Mouse (Mus musculus): ENCODE measurements around the gene Arid5b. TPM values are rescaled to one million over a fixed set of nuclear protein-coding genes. Genes with fewer than 3 reads are reported as not detected.

Arid5b gene
- total RNA-seq, 2 experiments from 2014 or later = 4.3 to 11.3 TPM

- no peak for ATAC-seq (replicated peaks; ENCODE audit: low FRiP score, poor library complexity, severe bottlenecking)
Observed at GRCm38 (mm10) chr10:68075181-68075580, 203.4 kb downstream of the Arid5b start.

GRCm38 (mm10) chr10:68074291-68074690, 204.2 kb downstream of the Arid5b start:
- ATAC-seq (replicated peaks; ENCODE audit: low FRiP score, poor library complexity, severe bottlenecking) = no peak

- no peak for ATAC-seq (replicated peaks; ENCODE audit: low FRiP score, poor library complexity, severe bottlenecking)
Observed at GRCm38 (mm10) chr10:68072626-68073025, 205.9 kb downstream of the Arid5b start.

GRCm38 (mm10) chr10:68071041-68071440, 207.5 kb downstream of the Arid5b start:
- ATAC-seq (replicated peaks; ENCODE audit: low FRiP score, poor library complexity, severe bottlenecking) = no peak

- no peak for ATAC-seq (replicated peaks; ENCODE audit: low FRiP score, poor library complexity, severe bottlenecking)
Observed at GRCm38 (mm10) chr10:68068426-68068825, 210.1 kb downstream of the Arid5b start.

- no peak for ATAC-seq (replicated peaks; ENCODE audit: low FRiP score, poor library complexity, severe bottlenecking)
Observed at GRCm38 (mm10) chr10:68067961-68068360, 210.6 kb downstream of the Arid5b start.

- ATAC-seq (replicated peaks; ENCODE audit: low FRiP score, poor library complexity, severe bottlenecking) = no peak
Observed at GRCm38 (mm10) chr10:68066173-68066572, 212.4 kb downstream of the Arid5b start.

GRCm38 (mm10) chr10:68064571-68064970, 214.0 kb downstream of the Arid5b start:
- ATAC-seq (replicated peaks; ENCODE audit: low FRiP score, poor library complexity, severe bottlenecking) = no peak

- ATAC-seq (replicated peaks; ENCODE audit: low FRiP score, poor library complexity, severe bottlenecking) = no peak
Observed at GRCm38 (mm10) chr10:68063806-68064545, 214.6 kb downstream of the Arid5b start.

- ATAC-seq (replicated peaks; ENCODE audit: low FRiP score, poor library complexity, severe bottlenecking) = no peak
Observed at GRCm38 (mm10) chr10:68061249-68061615, 217.3 kb downstream of the Arid5b start.

GRCm38 (mm10) chr10:68060590-68061248, 217.8 kb downstream of the Arid5b start:
- no peak for ATAC-seq (replicated peaks; ENCODE audit: low FRiP score, poor library complexity, severe bottlenecking)

- no peak for ATAC-seq (replicated peaks; ENCODE audit: low FRiP score, poor library complexity, severe bottlenecking)
Observed at GRCm38 (mm10) chr10:68058378-68058777, 220.2 kb downstream of the Arid5b start.

- ATAC-seq (replicated peaks; ENCODE audit: low FRiP score, poor library complexity, severe bottlenecking) = no peak
Observed at GRCm38 (mm10) chr10:68057841-68058240, 220.7 kb downstream of the Arid5b start.

GRCm38 (mm10) chr10:68054706-68055105, 223.8 kb downstream of the Arid5b start:
- no peak for ATAC-seq (replicated peaks; ENCODE audit: low FRiP score, poor library complexity, severe bottlenecking)

- ATAC-seq (replicated peaks; ENCODE audit: low FRiP score, poor library complexity, severe bottlenecking) = no peak
Observed at GRCm38 (mm10) chr10:68054131-68054530, 224.4 kb downstream of the Arid5b start.

- no peak for ATAC-seq (replicated peaks; ENCODE audit: low FRiP score, poor library complexity, severe bottlenecking)
Observed at GRCm38 (mm10) chr10:68052307-68052706, 226.2 kb downstream of the Arid5b start.

GRCm38 (mm10) chr10:68051316-68051933, 227.1 kb downstream of the Arid5b start:
- no peak for ATAC-seq (replicated peaks; ENCODE audit: low FRiP score, poor library complexity, severe bottlenecking)

- ATAC-seq (replicated peaks; ENCODE audit: low FRiP score, poor library complexity, severe bottlenecking) = no peak
Observed at GRCm38 (mm10) chr10:68050882-68051281, 227.7 kb downstream of the Arid5b start.

- ATAC-seq (replicated peaks; ENCODE audit: low FRiP score, poor library complexity, severe bottlenecking) = peak; percentile 97
Observed at GRCm38 (mm10) chr10:68048641-68049305, 229.8 kb downstream of the Arid5b start.

- ATAC-seq (replicated peaks; ENCODE audit: low FRiP score, poor library complexity, severe bottlenecking) = no peak
Observed at GRCm38 (mm10) chr10:68044864-68045263, 233.7 kb downstream of the Arid5b start.

Data from erythroblast, adult 5-6 weeks (primary cell).